Mouse (Mus musculus): ENCODE data around the gene Samsn1.

The Samsn1 gene

GRCm38 (mm10) chr16:76022181-76022580 lies at the start of gene Samsn1:
Samsn1 (minus strand) TSS chr16:76022281.
- DNase-seq (ENCODE audit: low spot score): no peak

DNA sequence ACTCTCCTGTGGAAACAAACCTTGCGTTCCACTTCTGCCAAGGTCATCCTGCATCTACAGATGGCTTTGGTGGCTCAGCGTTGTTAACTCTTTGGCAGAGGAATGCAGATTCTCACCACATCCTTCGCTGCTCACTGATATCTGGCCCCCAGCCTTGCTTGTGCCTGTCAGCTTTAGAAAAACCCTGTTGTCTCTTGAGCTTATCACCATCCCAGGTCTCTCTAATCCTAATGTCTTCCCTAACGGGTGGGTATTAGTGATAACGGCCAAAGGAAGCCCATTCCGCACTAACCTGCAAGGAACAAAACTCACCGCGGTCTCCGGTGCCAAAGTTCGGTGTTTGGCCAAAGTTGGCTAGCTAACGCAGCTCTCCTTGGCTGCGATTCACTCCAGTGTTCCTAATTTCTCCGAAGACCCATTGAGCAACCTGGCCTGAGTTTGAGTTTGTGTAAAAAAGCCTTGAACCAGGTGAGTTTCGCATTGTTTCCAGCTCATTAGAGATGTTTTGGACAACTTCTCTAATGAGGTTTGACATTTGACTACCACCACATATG lies 44.1 kb upstream of the Samsn1 start:
- no peak for DNase-seq (ENCODE audit: low spot score)

DNA sequence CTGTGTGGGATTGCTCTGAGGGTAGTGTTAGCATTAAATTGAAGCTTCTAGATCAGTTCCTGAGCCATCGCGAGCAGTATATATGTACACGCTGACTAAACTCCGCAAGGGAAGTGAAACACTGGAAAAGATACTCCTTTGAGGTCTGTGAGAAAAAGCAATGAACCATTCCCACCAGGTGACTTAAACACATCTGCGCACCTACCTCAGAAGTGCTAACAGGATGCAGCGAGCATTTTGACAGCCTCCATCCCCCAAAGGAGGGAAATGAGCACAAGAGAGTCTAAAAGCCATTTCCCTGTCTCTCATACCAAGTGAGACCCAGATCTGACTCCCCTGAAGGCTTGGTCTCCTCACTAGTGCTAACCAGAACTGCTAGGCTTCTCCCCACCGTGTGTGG lies 32.9 kb upstream of the Samsn1 start:
- no peak for DNase-seq (ENCODE audit: low spot score)

- no peak for DNase-seq (ENCODE audit: low spot score)
Measured at GRCm38 (mm10) chr16:76054079-76054478, 32.0 kb upstream of the Samsn1 start.

GRCm38 (mm10) chr16:76053537-76053936 lies 31.5 kb upstream of the Samsn1 start:
- no peak for DNase-seq (ENCODE audit: low spot score)

GRCm38 (mm10) chr16:76047066-76047465 lies 25.0 kb upstream of the Samsn1 start:
- no peak for DNase-seq (ENCODE audit: low spot score)

- no peak for DNase-seq (ENCODE audit: low spot score)
Measured at GRCm38 (mm10) chr16:76040319-76040945, 18.4 kb upstream of the Samsn1 start.

- no peak for DNase-seq (ENCODE audit: low spot score)
Measured at GRCm38 (mm10) chr16:76019164-76019563, 2.9 kb downstream of the Samsn1 start.

GRCm38 (mm10) chr16:76003812-76004389 lies 18.2 kb downstream of the Samsn1 start:
- no peak for DNase-seq (ENCODE audit: low spot score)

GRCm38 (mm10) chr16:76002870-76003572 lies 19.1 kb downstream of the Samsn1 start:
- DNase-seq (ENCODE audit: low spot score): no peak

DNA sequence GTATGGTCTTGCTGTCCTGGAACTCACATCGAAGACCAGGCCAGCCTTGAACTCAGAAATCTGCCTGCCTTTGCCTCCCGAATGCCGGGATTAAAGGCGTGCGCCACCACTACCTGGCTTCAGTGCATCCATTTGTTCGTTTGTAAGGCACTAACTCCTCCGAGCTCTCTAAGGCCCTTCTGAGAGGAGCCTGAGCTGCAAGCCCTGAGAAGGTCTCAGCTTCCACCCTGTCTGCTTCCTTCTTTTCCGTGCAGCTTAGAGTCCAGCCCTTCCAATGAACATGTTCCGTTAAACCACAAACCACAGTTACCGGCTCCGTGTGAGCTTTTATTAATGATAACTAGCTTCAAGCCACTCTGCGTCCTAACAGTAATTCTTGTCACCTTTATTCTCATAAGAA lies 19.8 kb downstream of the Samsn1 start:
- DNase-seq (ENCODE audit: low spot score): no peak

DNA sequence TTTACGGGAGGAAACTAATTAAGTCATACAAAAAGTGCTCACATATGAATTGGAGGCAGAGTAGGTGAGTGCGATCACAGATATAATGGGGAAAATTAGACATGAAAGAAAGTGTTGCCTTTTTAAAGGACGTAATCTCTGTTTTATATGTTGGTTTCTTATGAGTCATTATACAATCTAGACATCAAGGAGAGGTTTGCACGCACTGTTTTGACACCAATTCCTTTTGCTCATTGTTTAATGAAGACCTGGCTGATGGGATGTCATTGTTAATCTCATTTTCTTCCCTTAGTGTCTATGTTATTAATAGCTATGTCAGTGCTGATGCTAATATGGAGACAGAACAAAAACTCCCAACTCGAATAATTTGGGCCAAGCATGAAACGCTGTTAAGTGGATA lies 20.3 kb downstream of the Samsn1 start:
- no peak for DNase-seq (ENCODE audit: low spot score)

- no peak for DNase-seq (ENCODE audit: low spot score)
Measured at GRCm38 (mm10) chr16:76000127-76000526, 22.0 kb downstream of the Samsn1 start.

DNA sequence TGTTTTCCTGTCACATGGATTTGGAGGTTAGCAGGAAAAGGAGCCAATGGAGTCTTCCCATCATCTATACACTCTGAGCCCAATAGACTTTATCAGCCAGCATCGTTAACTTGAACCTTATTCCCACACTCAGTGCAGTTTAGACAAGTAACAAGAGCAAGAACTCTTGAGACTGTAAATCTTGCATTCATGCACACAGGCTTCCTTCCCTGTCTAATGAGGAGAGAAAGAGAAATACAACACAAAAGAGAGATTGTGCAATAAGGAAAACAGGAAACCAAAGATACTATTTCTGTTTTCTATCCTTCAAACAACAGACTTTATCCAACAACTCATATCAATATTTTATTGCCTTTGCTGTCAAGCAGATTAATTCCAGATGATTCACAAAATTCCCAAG lies 31.9 kb downstream of the Samsn1 start:
- DNase-seq (ENCODE audit: low spot score): no peak

- DNase-seq (ENCODE audit: low spot score): no peak
Measured at GRCm38 (mm10) chr16:75983831-75984230, 38.2 kb downstream of the Samsn1 start.

DNA sequence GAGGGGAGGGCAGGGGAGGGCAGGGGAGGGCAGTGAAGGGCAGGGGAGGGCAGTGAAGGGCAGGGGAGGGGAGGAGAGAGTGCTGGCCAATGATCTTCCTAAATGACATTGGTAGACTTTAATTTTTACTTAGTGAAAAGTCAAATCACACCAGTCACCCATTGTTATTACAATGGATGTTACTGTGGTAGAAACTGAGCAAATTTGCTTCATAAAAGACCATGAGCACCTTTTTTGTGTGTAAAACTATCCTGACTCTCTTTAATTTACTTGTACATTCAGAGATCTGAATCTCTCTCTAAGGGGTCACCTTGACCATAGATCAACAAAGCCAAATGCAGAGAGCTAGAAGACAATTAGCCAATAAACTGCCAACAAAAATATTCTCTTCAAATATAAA lies 42.7 kb downstream of the Samsn1 start:
- no peak for DNase-seq (ENCODE audit: low spot score)

- no peak for DNase-seq (ENCODE audit: low spot score)
Measured at GRCm38 (mm10) chr16:75977798-75978197, 44.3 kb downstream of the Samsn1 start.

DNA sequence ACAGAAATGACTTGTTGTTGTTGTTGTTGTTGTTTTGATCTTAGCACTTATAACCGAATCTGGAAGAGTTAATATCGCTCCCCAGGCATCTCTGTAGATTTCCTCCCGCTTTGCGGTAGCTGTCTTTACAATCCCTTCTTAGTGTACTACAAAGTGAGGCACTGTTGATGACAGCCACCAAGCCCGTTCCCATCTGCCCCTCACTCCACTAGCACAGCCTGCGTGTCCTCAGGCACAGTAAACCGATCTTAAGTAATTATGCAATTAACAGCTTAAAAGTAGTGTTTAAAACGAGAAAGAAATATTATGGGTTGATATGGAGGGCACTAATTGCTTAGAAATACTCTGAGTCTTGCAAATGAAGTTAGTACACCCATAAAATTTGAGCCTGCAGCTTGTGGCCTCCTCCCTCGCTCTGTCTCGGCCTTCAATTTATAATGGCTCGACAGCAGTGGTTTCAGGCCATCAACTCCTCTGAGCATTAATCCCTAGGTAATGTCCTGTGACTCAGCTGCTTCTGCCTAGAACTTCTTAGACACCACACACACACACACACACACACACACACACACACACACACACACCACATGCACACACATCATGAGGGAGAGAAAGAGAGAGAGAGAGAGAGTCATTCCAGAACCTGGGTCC lies 46.3 kb downstream of the Samsn1 start:
- DNase-seq (ENCODE audit: low spot score): no peak

DNA sequence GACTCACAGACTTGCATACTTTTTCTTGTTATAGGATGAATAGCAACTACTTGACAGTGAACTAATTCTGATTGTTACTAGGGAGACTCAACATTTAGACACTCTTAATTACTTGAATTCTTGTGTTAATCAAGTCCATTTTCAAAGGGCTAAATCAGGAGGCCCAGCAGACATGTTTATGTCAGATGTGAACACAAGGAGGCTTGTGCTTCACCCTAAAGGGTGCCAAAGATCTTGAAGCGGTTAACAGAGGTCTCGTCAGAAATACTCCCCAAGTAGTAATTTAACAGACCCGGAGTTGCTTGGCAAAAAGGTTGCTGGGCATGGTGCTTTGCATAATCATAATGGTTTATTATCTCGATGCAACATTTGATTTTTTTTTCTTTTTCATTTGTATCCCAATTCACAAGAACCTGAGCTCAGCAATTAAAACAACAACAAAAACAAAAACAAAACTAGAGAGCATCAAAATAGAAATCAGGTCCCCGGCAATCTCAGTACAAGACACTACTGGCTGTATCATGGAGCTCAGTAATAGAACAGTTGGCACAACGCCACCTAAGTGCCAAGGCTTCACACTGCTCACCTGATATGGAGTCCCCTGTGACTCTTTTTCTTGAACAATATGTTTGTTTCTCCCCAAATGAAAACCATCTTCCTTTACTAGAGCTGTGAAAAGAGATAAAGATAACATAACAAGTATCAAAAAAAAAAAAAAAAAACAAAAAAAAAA lies 51.6 kb downstream of the Samsn1 start:
- DNase-seq (ENCODE audit: low spot score): no peak

DNA sequence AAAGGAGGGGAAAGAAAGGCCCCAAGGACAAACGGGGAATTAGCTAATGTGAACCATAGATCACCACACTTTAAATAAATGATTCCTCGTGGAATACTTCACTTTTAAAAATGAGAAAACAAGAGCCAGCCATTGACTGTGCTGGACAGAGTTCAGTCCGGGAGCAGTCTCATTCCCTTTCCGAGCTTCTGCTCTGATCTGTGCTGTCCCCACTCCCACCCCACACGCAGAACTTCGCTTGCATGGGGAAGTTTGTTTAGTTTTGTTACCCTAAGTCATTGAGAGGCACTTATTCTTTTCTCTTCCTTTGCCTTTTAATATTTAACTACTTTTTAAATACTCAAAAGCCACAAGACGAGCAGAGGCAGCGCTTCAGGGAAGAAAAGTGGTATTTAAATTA lies 60.1 kb downstream of the Samsn1 start:
- no peak for DNase-seq (ENCODE audit: low spot score)

DNA sequence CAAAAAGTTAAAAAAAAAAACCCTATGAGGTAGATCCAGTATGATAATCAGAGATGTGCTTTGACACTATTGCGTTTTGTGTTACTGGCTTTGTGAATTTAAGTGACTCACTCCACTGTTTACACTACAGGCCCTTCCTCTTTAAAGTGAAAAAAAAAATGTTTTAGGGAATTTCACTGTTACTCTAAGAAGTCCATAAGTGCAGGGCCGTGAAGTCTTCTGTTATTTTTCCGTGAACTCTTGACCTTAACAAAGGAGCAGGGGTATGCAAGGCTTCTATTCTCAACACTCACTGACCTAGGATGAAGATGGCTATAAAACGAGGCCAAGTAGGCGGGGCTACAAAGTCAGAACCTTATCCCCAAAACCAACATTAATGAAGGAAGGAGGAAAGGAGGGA lies 60.6 kb downstream of the Samsn1 start:
- no peak for DNase-seq (ENCODE audit: low spot score)

DNA sequence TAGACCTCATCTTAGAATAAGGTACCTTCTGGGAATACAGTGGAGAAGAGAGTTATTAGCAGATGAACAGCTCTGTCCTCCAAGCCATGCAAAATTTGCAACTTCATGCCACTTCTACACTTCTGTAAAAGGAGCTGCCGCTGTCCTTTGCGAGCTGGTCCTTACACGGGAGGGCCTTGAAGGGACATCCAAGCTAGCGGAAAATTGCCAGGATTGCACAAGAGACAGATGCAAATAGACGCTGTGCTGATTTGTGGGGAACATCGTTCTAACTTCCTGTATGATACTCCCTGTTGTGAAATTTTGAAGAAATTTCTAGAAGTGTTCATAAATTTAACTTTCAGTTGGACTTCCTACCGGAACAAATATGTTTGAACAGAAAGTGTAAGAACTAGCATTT lies 61.0 kb downstream of the Samsn1 start:
- no peak for DNase-seq (ENCODE audit: low spot score)

Data from c-Kit-positive CD71-positive TER-119-positive erythroid progenitor cells, embryonic 14.5 days (primary cell).